Mouse (Mus musculus): Measurements from ENCODE around the gene Ubash3a.

DNA sequence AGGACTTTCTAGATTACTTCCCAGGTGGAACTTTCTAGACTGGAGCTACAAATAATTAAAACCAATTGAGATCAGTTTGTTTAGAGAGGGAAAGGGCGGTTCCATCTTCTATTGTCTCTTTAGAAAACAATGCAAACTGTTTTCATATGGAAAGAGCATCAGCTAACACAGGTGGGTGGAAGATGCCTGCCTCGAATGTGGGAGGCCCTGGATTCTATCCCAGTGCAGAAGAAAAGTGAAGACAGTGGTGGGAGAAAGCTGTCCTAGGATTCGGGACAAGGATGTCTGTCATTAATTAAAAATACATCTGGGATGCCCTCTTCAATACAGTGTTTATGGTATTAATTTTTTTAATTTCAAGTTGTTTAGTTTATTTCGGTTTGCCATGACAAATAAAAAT is 59.5 kb downstream of the Ubash3a start:
- TF ChIP-seq CTCF (IDR thresholded peaks at IDR 0.05; ENCODE audit: borderline replicate concordance, insufficient read depth, low read depth, low read length), result no peak
- no peak for TF ChIP-seq POLR2A (IDR thresholded peaks at IDR 0.05; ENCODE audit: borderline replicate concordance, insufficient read depth, low read length)
